Mouse (Mus musculus) lung, postnatal 0 days (tissue): Measurements from ENCODE around the gene Kdm1a. TPM values are rescaled to one million over a fixed set of nuclear protein-coding genes. Genes with fewer than 3 reads are reported as not detected.

Experiments used
- ATAC-seq: fragments of 200-750 bp; cut with Nextera tagmentation; 2 replicates; pipeline ENCODE4 v1.8.0; 2017; ENCODE audit warnings: moderate library complexity
- DNase-seq: peaks from one replicate; pipeline ENCODE4 v3.0.0-alpha.2; 2016; ENCODE audit warnings: low spot score
- H3K27ac ChIP-seq: fragments of 300-500 bp; sonication (generic); 2 replicates; pipeline ENCODE4 v1.5.1; 2014; ENCODE audit warnings: antibody characterized with exemption, mild to moderate bottlenecking, low read length, mixed read lengths
- H3K27me3 ChIP-seq: fragments of 300-500 bp; sonication (generic); replicated peaks from 2 replicates; pipeline ENCODE4 v1.6.1; 2014; ENCODE audit warnings: low read length, mixed read lengths; ENCODE audit not compliant: insufficient read depth
- H3K36me3 ChIP-seq: fragments of 300-500 bp; sonication (generic); 2 replicates; pipeline ENCODE4 v1.6.1; 2014; ENCODE audit warnings: low read length, mixed read lengths; ENCODE audit not compliant: insufficient read depth
- H3K4me1 ChIP-seq: fragments of 300-500 bp; sonication (generic); 2 replicates; pipeline ENCODE4 v1.6.1; 2014; ENCODE audit warnings: antibody characterized with exemption, low read depth, low read length, mixed read lengths; ENCODE audit not compliant: insufficient read depth
- H3K4me2 ChIP-seq: fragments of 300-500 bp; sonication (generic); replicated peaks from 2 replicates; pipeline ENCODE4 v1.6.1; 2014; ENCODE audit warnings: low read depth, mild to moderate bottlenecking, low read length, moderate library complexity, mixed read lengths
- H3K4me3 ChIP-seq: fragments of 300-500 bp; sonication (generic); 2 replicates; pipeline ENCODE4 v1.5.1; 2014; ENCODE audit warnings: low read depth, low read length
- H3K9ac ChIP-seq: fragments of 300-500 bp; sonication (generic); replicated peaks from 2 replicates; pipeline ENCODE4 v1.6.1; 2014; ENCODE audit warnings: low read depth, mild to moderate bottlenecking
- H3K9me3 ChIP-seq: fragments of 300-500 bp; sonication (generic); 2 replicates; pipeline ENCODE4 v1.6.1; 2016; ENCODE audit warnings: low read length, mixed read lengths
- CTCF ChIP-seq: IDR thresholded peaks from 2 replicates; pipeline ENCODE4 v1.5.1; 2016; ENCODE audit warnings: antibody characterized with exemption, mild to moderate bottlenecking
- EP300 ChIP-seq: IDR thresholded peaks from 2 replicates; pipeline ENCODE4 v1.6.1; 2016; ENCODE audit warnings: antibody characterized with exemption, mild to moderate bottlenecking, control low read depth
- WGBS: fragments of 180-500 bp; shearing (Covaris S2); extraction: QIAGEN DNeasy Blood & Tissue Kit; methylation state at CpG from one replicate; pipeline ENCODE4 v1.1.7; 2014; 5-methylcytosine and 5-hydroxymethylcytosine counted together
- polyA plus RNA-seq: library from polyadenylated mRNA; unstranded; fragments of >200 nt; fragmentation: Nextera tagmentation; extraction: Ambion mirVana; gene quantifications from 2 replicates; pipeline ENCODE4 v1.2.1, GENCODE M21; 2015

Kdm1a gene
- polyA plus RNA-seq, 1 experiment from 2014 or later = 21.0 TPM

- Histone ChIP-seq H3K9me3 (no peaks in the 10 kb centered on the region), H3K9ac (no peak overlapping the region), H3K27ac (no peak overlapping the region), H3K4me3 (no peak overlapping the region), H3K27me3 (no peaks in the 10 kb centered on the region), H3K4me1 (no peaks in the 10 kb centered on the region), H3K4me2 (no peak overlapping the region), H3K36me3 (peaks cover 19% of the 10 kb centered on the region; the same call in 1 of the 2 replicates)
- WGBS = 57% methylated on average over 1 of the region's 1 CpGs
- ATAC-seq (no peak), DNase-seq (no peak)
- TF ChIP-seq CTCF (no peak), EP300 (no peak)
These were observed 49.4 kb downstream of the Kdm1a start for GRCm38 (mm10) chr4:136553108-136553507.

GRCm38 (mm10) chr4:136548381-136548801, 54.1 kb downstream of the Kdm1a start:
- Histone ChIP-seq H3K4me3 (no peak overlapping the region), H3K36me3 (0 out of 2 replicates have a peak, but pooled peaks cover 5% of the 10 kb centered on the region), H3K4me2 (no peak overlapping the region), H3K9ac (no peak overlapping the region), H3K4me1 (no peaks in the 10 kb centered on the region), H3K27ac (no peak overlapping the region), H3K27me3 (no peaks in the 10 kb centered on the region), H3K9me3 (no peaks in the 10 kb centered on the region)
- TF ChIP-seq EP300 = no peak
- ATAC-seq (no peak), DNase-seq (no peak)
- 70% methylated on average over 1 of the region's 1 CpGs for WGBS

GRCm38 (mm10) chr4:136547721-136548120, 54.8 kb downstream of the Kdm1a start:
- ATAC-seq = no peak
- 0 out of 2 replicates have a peak, but pooled peaks cover 5% of the 10 kb centered on the region for H3K36me3 ChIP-seq
- H3K27ac ChIP-seq = no peak overlapping the region
- H3K27me3 ChIP-seq = no peaks in the 10 kb centered on the region
- H3K9ac ChIP-seq = no peak overlapping the region
- WGBS = 88% methylated on average over 1 of the region's 1 CpGs
- TF ChIP-seq CTCF (no peak), EP300 (no peak)
- H3K9me3 ChIP-seq = no peaks in the 10 kb centered on the region
- H3K4me3 ChIP-seq = no peak overlapping the region
- no peaks in the 10 kb centered on the region for H3K4me1 ChIP-seq
- DNase-seq = no peak
- H3K4me2 ChIP-seq = no peak overlapping the region

- 54% methylated on average over 3 of the region's 3 CpGs for WGBS
- Histone ChIP-seq H3K27ac (no peak overlapping the region), H3K36me3 (0 out of 2 replicates have a peak, but pooled peaks cover 9% of the 10 kb centered on the region), H3K9me3 (no peaks in the 10 kb centered on the region), H3K4me2 (no peak overlapping the region), H3K27me3 (no peaks in the 10 kb centered on the region), H3K4me1 (no peaks in the 10 kb centered on the region), H3K4me3 (no peak overlapping the region), H3K9ac (no peak overlapping the region)
- DNase-seq = no peak
- no peak for ATAC-seq
- TF ChIP-seq CTCF = no peak
- TF ChIP-seq EP300 = no peak
These were observed 56.1 kb downstream of the Kdm1a start for GRCm38 (mm10) chr4:136546279-136547045.

GRCm38 (mm10) chr4:136545151-136545550, 57.4 kb downstream of the Kdm1a start:
- Histone ChIP-seq H3K4me3 (no peak overlapping the region), H3K4me2 (no peak overlapping the region), H3K27ac (no peak overlapping the region), H3K9me3 (no peaks in the 10 kb centered on the region), H3K9ac (no peak overlapping the region), H3K4me1 (no peaks in the 10 kb centered on the region), H3K36me3 (0 out of 2 replicates have a peak, but pooled peaks cover 9% of the 10 kb centered on the region), H3K27me3 (no peaks in the 10 kb centered on the region)
- ATAC-seq (no peak), DNase-seq (no peak)
- TF ChIP-seq CTCF (no peak), EP300 (no peak)
- WGBS = 93% methylated on average over 3 of the region's 3 CpGs

GRCm38 (mm10) chr4:136526412-136526811, 76.1 kb downstream of the Kdm1a start:
- TF ChIP-seq EP300 (no peak), CTCF (peak; percentile 77)
- H3K27me3 ChIP-seq = no peaks in the 10 kb centered on the region
- H3K4me3 ChIP-seq = no peak overlapping the region
- no peaks in the 10 kb centered on the region for H3K9me3 ChIP-seq
- 17% methylated on average over 4 of the region's 4 CpGs for WGBS
- no peak overlapping the region for H3K27ac ChIP-seq
- no peak overlapping the region for H3K4me2 ChIP-seq
- peak; percentile 82 for DNase-seq
- no peak overlapping the region for H3K9ac ChIP-seq
- H3K4me1 ChIP-seq = no peaks in the 10 kb centered on the region
- peak; percentile 77 for ATAC-seq
- 0 out of 2 replicates have a peak, but pooled peaks cover 2% of the 10 kb centered on the region for H3K36me3 ChIP-seq
